Mouse (Mus musculus): ENCODE results near the gene Prm2.
"Not testable (repeated sequence)": the region's sequence is repeated elsewhere in the genome, so short reads cannot be mapped to it uniquely, and the experiment has no call there.

The Prm2 gene

DNA sequence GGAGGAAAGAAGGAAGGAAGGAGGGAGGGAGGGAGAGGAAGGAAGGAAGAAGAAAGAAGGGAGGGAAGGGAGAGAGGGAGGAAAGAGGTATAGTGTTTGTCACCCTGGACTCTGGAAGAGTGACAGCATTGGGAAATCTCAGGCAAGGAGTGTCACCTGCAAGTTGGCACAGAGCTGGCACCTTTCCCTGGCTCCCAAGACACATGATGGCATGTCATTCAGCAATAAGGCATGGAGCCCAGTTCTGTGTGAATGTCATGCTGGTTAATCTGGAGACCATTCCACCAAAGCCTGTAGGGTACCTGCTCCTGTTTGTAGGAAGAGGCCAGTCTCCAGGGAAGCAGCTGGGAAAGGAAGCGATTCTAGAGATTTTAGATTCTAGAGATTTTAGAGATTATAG lies 14.4 kb upstream of the Prm2 start:
- DNase-seq: no peak

GRCm38 (mm10) chr16:10805789-10806527 lies 10.0 kb upstream of the Prm2 start, which contains the start of gene Prm1:
Prm1 (minus strand) TSS chr16:10805839.
- DNase-seq: peak; percentile 81

DNA sequence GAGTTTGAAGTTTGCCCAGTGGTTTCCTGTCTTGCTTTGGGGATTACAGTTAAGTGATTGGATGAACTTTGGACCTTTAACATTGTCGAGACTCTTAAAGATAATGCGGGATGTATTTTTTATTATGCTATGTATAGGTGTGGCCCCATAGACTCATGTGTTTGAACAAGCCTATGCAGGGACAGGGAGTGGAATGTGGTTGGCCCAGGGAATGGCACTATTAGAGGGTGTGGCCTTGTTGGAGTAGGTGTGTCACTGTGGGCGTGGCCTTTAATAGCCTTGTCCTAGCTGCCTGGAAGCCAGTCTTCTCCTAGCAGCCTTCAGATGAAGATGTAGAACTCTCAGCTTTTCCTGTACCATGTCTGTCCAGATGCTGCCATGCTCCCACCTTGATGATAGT lies 6.5 kb upstream of the Prm2 start:
- not testable (repeated sequence) for DNase-seq

DNA sequence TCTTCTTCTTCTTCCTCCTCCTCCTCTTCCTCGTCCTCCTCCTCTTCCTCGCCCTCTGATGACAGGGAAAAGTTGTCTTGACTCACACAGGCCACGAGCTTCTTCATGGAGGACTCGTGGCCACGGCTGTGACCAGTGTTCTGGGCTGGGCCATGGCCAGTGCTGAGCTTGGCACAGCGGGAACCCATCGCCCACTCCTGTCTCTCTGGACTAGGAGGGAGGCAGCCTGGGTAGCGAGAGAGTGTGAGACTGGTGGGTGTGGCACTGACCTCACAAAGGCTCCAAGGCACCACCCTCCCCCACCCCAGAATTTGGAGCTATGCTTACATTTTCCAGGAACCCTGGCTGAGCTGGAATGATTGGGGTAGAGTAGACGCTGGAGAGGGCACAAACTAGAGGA lies 5.2 kb downstream of the Prm2 start, which contains the start of gene Prm3:
Gene Prm3, minus strand, starts transcription at position 213 of the 400 bp plus-strand sequence.
- no peak for DNase-seq

GRCm38 (mm10) chr16:10788866-10789265 lies 7.1 kb downstream of the Prm2 start:
- no peak for DNase-seq

DNA sequence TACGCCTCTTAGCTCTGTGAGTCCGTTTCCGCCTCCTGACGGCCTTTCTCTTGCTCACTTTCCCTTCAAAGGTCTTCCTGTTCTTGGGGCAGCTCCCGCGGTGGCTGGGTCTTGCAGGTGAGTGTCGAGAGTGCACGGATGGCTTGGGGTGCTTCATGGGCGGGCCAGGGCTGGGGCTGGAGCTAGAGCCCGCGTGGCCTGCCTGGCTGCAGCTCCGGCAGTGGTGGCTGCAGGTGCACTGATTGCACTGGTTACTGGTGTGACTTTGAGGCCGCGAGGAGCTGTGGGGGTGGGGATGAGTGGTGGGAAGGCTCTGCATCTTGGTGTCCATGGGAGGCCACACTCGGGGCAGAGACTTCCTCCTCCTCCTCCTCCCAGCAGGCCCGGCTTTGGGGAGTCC lies 7.7 kb downstream of the Prm2 start, which contains the start of gene Tnp2:
Gene Tnp2, minus strand, starts transcription at position 390 of the 400 bp plus-strand sequence.
- DNase-seq: peak; percentile 68

- DNase-seq: no peak
Observed at GRCm38 (mm10) chr16:10787548-10788058, 8.3 kb downstream of the Prm2 start.

DNA sequence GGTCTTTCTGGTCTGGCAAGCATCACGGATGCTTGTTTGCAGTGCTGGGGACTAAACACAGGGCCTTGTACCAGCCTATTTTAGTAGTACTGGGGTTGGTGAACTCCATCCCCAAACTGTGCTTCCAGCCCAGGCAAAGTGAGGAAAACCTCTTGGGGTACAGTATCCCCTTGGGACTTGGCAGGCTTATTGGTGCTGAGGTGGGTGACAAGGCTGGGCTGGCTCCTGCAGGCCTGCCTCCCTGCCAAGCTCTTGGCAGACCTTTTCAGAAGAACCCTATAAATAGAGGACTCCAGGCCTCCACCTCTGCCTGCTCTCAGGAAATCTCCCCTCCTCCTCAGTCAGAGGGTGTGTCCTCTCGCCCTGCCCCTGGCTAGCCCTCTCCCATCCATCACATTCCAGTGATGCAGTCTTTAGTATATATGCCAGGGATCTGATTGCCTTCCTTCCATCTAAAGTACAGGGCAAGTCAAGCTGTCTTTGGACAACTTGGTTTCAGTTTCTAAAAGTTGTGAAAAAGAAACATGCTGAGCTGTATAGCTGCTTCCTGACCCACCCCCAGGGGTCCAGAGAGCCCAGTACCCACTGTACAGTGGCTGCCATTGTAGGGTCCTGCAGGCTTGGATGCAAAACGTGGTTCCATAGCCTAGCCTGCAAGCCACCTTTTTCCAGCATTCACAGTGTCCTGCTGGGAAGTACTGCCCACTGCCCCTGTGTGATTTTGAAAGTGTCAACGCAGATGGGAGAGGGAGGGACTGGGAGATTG lies 9.0 kb downstream of the Prm2 start:
- DNase-seq: no peak

- DNase-seq: peak; percentile 88
Observed at GRCm38 (mm10) chr16:10786288-10786687, 9.6 kb downstream of the Prm2 start.

DNA sequence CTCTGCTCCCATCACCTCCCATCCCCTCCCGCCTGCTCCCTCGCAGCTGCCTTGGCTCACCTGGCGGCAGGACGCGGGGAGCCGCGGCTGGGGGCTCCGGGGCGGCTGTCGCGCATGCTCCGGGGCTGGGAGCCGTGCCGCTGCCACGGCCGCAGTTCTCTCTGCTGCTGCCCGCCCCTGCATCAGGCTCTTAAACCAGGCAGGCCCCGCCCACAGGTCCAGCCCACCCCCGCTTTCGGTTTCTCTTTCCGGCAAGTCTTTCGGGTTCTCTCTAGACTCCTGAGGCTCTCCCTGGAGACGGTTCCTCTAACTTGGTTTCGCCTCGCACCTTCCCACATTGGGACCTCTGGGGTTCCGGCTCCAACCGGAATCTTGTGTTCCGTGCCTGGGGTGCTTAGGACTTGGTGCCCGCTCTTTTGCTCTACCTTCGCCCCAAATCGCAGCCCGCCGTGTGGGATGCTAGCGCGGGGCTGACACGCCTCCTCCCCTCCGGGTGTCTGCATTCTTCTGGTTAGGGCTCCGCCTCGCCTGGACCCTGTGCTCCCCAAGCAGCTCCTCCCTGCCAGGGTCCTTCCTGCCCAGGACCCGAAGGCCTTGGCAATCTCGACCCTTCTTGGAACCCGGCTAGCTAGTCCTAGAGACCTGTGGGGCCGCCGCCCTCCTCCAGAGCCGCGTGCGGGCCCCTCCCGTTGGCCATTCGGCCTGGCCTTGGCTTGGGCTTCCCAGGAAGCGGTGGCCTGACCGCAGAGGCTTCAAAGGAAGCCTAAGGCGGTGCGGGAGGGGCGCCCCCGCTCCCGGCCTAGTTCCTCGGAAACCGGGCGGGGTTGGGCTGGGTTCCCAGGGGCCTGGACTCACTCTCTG lies 10.3 kb downstream of the Prm2 start, which contains the start of gene Socs1:
Gene Socs1, minus strand, starts transcription at position 166 of the 861 bp plus-strand sequence.
- DNase-seq: peak; percentile 97

GRCm38 (mm10) chr16:10784793-10785370 lies 11.1 kb downstream of the Prm2 start:
- DNase-seq: peak; percentile 99

GRCm38 (mm10) chr16:10783883-10784792 lies 11.8 kb downstream of the Prm2 start:
- DNase-seq: peak; percentile 80

DNA sequence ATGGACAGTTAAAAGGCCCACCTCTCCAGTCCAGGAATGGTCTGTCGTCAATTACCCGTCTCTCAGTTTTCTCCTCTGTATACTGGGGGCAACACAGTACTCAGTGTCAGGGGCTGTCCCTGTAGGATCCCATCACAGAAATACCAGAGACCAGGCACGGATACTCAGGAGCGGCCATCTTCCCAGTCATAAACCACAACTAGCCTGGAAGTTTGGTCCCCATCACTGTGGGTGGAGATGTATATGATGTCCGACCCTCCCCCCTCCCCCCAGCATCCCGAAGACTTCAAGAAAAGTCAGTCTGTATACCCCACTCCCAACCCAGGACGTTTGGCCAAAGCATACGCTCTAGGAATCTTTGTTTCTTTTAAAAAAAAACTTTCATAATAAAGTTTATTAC lies 12.5 kb downstream of the Prm2 start:
- no peak for DNase-seq

- DNase-seq: peak; percentile 52
Observed at GRCm38 (mm10) chr16:10783152-10783434, 12.8 kb downstream of the Prm2 start.

DNA sequence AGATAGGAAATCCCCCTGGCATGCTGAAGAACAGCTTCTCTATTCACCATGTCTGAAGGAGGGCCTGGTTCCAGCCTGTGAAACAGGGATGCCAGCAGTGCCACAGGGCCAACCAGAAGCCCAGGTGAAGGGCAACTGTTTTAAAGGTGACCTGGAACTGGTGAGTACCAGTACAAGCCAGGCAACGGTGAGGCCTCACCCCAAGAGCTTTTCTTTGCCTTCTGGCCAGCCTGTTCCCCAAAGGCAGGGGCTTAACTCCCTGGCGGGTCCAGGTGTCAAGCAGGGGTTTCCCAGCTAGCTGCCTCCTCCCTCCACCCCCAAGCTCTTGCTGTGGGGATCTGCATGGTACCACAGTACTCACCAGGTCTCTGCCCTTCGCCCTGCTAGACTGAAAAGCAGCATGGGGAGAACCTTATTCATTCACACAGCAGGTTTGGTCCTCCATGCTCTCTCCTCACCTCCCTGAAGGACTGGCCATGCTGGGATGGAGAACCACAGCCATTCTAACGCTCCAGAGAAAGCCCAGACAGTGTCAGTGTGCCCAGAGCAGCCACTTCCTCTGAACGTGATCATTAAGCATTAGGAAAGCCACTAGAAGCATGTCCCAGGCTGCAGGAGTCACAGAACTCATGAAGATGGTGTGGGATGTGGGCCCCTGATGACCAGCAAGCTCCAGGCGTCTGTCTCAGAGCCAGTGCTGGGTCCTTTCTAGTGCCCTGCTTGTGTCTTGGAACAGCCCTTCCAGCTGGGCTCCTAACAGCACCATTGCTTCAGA lies 13.4 kb downstream of the Prm2 start:
- DNase-seq: peak; percentile 60

DNA sequence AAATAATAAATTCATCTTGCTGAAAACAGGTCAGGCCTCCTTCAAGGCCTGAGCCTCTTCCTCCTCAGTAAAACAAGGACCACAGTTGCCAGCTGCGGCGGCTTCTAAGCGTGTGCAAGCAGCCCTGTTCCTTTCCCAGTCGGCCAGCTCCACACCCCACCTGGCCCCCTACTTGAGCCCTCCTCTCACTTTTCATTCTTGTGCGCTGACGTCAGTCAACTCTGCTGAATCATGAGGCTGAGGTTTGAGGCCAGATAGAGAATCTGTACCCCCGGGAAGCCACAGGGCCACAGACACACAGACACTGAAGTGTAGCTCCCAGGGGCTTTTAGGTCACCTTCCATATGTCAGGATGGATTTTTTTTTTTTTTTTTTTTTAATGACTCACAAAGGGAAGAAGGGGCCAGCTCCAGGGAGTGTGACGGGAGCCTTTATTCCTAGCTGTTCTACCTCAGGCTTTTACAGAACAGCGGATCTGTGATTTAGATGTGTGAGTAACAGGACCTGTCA lies 14.0 kb downstream of the Prm2 start:
- peak; percentile 70 for DNase-seq

GRCm38 (mm10) chr16:10780631-10781120 lies 15.3 kb downstream of the Prm2 start:
- peak; percentile 62 for DNase-seq

- DNase-seq: no peak
Observed at GRCm38 (mm10) chr16:10777579-10778160, 18.3 kb downstream of the Prm2 start.

- DNase-seq: peak; percentile 11
Observed at GRCm38 (mm10) chr16:10776322-10776721, 19.6 kb downstream of the Prm2 start.

GRCm38 (mm10) chr16:10774726-10775125 lies 21.2 kb downstream of the Prm2 start:
- DNase-seq: no peak

Measured in thymus, postnatal 4 days (tissue).